Mouse (Mus musculus) heart, postnatal 0 days (tissue): ENCODE measurements around the gene Mbd3. TPM values are rescaled to one million over a fixed set of nuclear protein-coding genes. Genes with fewer than 3 reads are reported as not detected.
A peak's percentile ranks its signal among the peaks of the same experiment; 100 is the strongest.
"Not testable (repeated sequence)": the region's sequence is repeated elsewhere in the genome, so short reads cannot be mapped to it uniquely, and the experiment has no call there.

Experiments
- ATAC-seq: fragments of 200-750 bp; cut with Nextera tagmentation; 2 replicates; pipeline ENCODE4 v1.8.0; 2017; ENCODE audit warnings: low read depth, moderate number of reproducible peaks, moderate library complexity; ENCODE audit not compliant: insufficient read depth
- DNase-seq: peaks from one replicate; pipeline ENCODE4 v3.0.0-alpha.2; 2016; ENCODE audit warnings: low spot score
- H3K27ac ChIP-seq: fragments of 300-500 bp; sonication (generic); 2 replicates; pipeline ENCODE4 v1.5.1; 2014; ENCODE audit warnings: low read depth, mild to moderate bottlenecking
- H3K27me3 ChIP-seq: fragments of 300-500 bp; sonication (generic); 2 replicates; pipeline ENCODE4 v1.6.1; 2014; ENCODE audit warnings: low read length, mixed read lengths; ENCODE audit not compliant: control insufficient read depth, insufficient read depth
- H3K36me3 ChIP-seq: fragments of 300-500 bp; sonication (generic); replicated peaks from 2 replicates; pipeline ENCODE4 v1.6.1; 2014; ENCODE audit warnings: low read length, mixed read lengths; ENCODE audit not compliant: control insufficient read depth, insufficient read depth
- H3K4me1 ChIP-seq: fragments of 300-500 bp; sonication (generic); 2 replicates; pipeline ENCODE4 v1.6.1; 2014; ENCODE audit warnings: antibody characterized with exemption; ENCODE audit not compliant: control insufficient read depth, insufficient read depth
- H3K4me2 ChIP-seq: fragments of 300-500 bp; sonication (generic); 2 replicates; pipeline ENCODE4 v1.6.1; 2014; ENCODE audit warnings: low read depth, mild to moderate bottlenecking, low read length, moderate library complexity
- H3K4me3 ChIP-seq: fragments of 300-500 bp; sonication (generic); 2 replicates; pipeline ENCODE4 v1.5.1; 2014; ENCODE audit warnings: low read depth, low read length
- H3K9ac ChIP-seq: fragments of 300-500 bp; sonication (generic); replicated peaks from 2 replicates; pipeline ENCODE4 v1.6.1; 2014; ENCODE audit warnings: low read depth, low read length, mixed read lengths
- H3K9me3 ChIP-seq: fragments of 300-500 bp; sonication (generic); replicated peaks from 2 replicates; pipeline ENCODE4 v1.6.1; 2016; ENCODE audit warnings: low read length; ENCODE audit not compliant: control insufficient read depth
- CTCF ChIP-seq: IDR thresholded peaks from 2 replicates; pipeline ENCODE4 v1.5.1; 2016; ENCODE audit warnings: antibody characterized with exemption, control low read depth, low read depth
- EP300 ChIP-seq: IDR thresholded peaks from 2 replicates; pipeline ENCODE4 v1.6.1; 2016; ENCODE audit warnings: antibody characterized with exemption, low read depth
- WGBS: fragments of 180-500 bp; shearing (Covaris S2); extraction: QIAGEN DNeasy Blood & Tissue Kit; methylation state at CpG from one replicate; pipeline ENCODE4 v1.1.7; 2014; 5-methylcytosine and 5-hydroxymethylcytosine counted together
- polyA plus RNA-seq: library from polyadenylated mRNA; unstranded; fragments of >200 nt; fragmentation: Nextera tagmentation; extraction: Ambion mirVana; gene quantifications from 2 replicates; pipeline ENCODE4 v1.2.1, GENCODE M21; 2015
- total RNA-seq: library from RNA; depleted of rRNA; stranded (reverse); fragments of >200 nt; gene quantifications from 2 replicates; pipeline ENCODE4 v1.2.3, GENCODE M21; 2014; ENCODE audit warnings: low replicate concordance

Mbd3 gene
- total and polyA plus RNA-seq, 2 experiments from 2014 or later: 35.3 to 75.6 TPM

GRCm38 (mm10) chr10:80348244-80348781 is 51.0 kb downstream of the Mbd3 start, which contains the start of gene Adamtsl5:
TSS of gene Adamtsl5 (minus strand) at chr10:80348412.
- H3K27ac ChIP-seq: peak within 1 kb of the TSS; percentile 46
- H3K27me3 ChIP-seq: peaks cover 65% of the 10 kb centered on the region
- DNase-seq (peak; percentile 63), ATAC-seq (peak; percentile 79)
- H3K36me3 ChIP-seq: no peaks in the 10 kb centered on the region
- H3K4me1 ChIP-seq: peaks cover 30% of the 10 kb centered on the region
- no peaks in the 10 kb centered on the region for H3K9me3 ChIP-seq
- TF ChIP-seq CTCF (peak; percentile 62), EP300 (no peak)
- WGBS: under 1% methylated on average over 34 of the region's 42 CpGs
- H3K4me3 ChIP-seq: peak within 1 kb of the TSS; percentile 59
- H3K9ac ChIP-seq: peak within 1 kb of the TSS; percentile 62
- peak within 1 kb of the TSS; percentile 85 for H3K4me2 ChIP-seq

- no peaks in the 10 kb centered on the region for H3K9me3 ChIP-seq
- ATAC-seq (no peak), DNase-seq (peak; percentile 5)
- H3K4me2 ChIP-seq: peak overlapping the region; percentile 85
- H3K27ac ChIP-seq: peak overlapping the region; percentile 46
- TF ChIP-seq CTCF (no peak), EP300 (no peak)
- H3K36me3 ChIP-seq: no peaks in the 10 kb centered on the region
- H3K4me1 ChIP-seq: peaks cover 33% of the 10 kb centered on the region
- H3K9ac ChIP-seq: peak overlapping the region; percentile 62
- WGBS: 7% methylated on average over 17 of the region's 17 CpGs
- H3K4me3 ChIP-seq: peak overlapping the region; percentile 59
- peaks cover 63% of the 10 kb centered on the region for H3K27me3 ChIP-seq
Measured at GRCm38 (mm10) chr10:80347514-80347967, 51.8 kb downstream of the Mbd3 start.

DNA sequence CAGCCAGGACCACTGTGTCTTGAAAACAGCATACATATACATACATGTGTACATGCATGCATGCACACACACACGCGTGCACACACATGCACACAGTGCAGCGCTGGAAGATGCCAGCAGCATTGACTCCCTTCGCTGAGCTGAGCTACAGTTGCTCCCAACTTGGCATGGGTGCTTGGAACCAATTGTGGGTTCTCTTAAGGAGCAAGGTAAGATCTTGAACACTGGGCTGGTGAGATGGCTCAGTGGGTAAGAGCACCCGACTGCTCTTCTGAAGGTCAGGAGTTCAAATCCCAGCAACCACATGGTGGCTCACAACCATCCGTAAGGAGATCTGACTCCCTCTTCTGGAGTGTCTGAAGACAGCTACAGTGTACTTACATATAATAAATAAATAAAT is 53.4 kb downstream of the Mbd3 start:
- H3K9ac ChIP-seq, H3K27ac ChIP-seq, H3K4me2 ChIP-seq, H3K36me3 ChIP-seq, DNase-seq, H3K9me3 ChIP-seq, H3K4me3 ChIP-seq, ATAC-seq: not testable (repeated sequence)
- 85% methylated on average over 5 of the region's 6 CpGs for WGBS
- Histone ChIP-seq H3K27me3 (peaks cover 67% of the 10 kb centered on the region), H3K4me1 (peaks cover 33% of the 10 kb centered on the region)

GRCm38 (mm10) chr10:80345122-80345521 is 54.2 kb downstream of the Mbd3 start:
- peak overlapping the region; percentile 13; the same call in 1 of the 2 replicates for H3K4me2 ChIP-seq
- H3K4me3 ChIP-seq: no peak overlapping the region
- no peaks in the 10 kb centered on the region for H3K9me3 ChIP-seq
- H3K36me3 ChIP-seq: no peaks in the 10 kb centered on the region
- no peak for TF ChIP-seq EP300
- TF ChIP-seq CTCF: no peak
- DNase-seq (peak; percentile 2), ATAC-seq (no peak)
- peaks cover 33% of the 10 kb centered on the region for H3K4me1 ChIP-seq
- H3K27ac ChIP-seq: no peak overlapping the region
- H3K9ac ChIP-seq: no peak overlapping the region
- WGBS: 19% methylated on average over 16 of the region's 16 CpGs
- peaks cover 71% of the 10 kb centered on the region for H3K27me3 ChIP-seq

DNA sequence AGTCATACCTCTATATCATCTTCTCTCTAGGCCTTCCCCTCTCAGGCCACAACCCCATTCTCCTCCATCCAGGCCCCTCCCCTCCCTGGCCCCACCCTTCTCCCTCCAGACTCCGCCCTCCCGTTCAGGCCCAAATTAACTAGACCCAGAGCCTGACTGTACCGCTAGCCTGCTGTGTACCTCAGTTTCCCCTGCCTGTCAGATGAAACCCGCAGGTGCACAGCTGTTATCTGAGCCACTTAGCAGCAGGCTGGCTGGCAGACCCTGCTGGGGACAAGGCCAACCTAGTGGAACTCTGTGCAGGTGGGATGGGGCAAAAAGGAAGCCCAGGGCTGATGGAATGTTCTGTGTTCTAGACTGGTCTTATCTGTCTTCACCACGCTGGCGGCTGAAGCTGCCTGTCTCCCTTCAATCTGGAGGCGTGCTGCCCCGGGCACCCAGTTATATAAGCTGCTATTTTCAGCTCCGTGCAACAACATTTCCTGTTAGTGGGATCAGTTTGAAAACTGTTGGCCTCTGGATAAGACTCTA is 55.2 kb downstream of the Mbd3 start:
- no peak overlapping the region for H3K9ac ChIP-seq
- no peak for TF ChIP-seq CTCF
- TF ChIP-seq EP300: no peak
- peaks cover 62% of the 10 kb centered on the region for H3K27me3 ChIP-seq
- DNase-seq (peak; percentile 20), ATAC-seq (no peak)
- no peak overlapping the region for H3K27ac ChIP-seq
- 20% methylated on average over 9 of the region's 9 CpGs for WGBS
- no peaks in the 10 kb centered on the region for H3K36me3 ChIP-seq
- H3K4me1 ChIP-seq: peaks cover 33% of the 10 kb centered on the region
- H3K4me2 ChIP-seq: no peak overlapping the region
- H3K9me3 ChIP-seq: no peaks in the 10 kb centered on the region
- H3K4me3 ChIP-seq: no peak overlapping the region
